Mouse (Mus musculus): ENCODE measurements at regions not wholly inside any gene's neighbourhood (a gene's known extent, or its start where the extent isn't known, plus 50 kb on each side); places are given as distances from the start of the nearest gene placed in this dataset.

GRCm38 (mm10) chr19:32976507-32976906 is 219.2 kb downstream of the Pten start:
- no peaks in the 10 kb centered on the region for H3K9me3 ChIP-seq (ENCODE audit: control insufficient read depth, low read length)
- no peaks in the 10 kb centered on the region for H3K36me3 ChIP-seq (ENCODE audit: control insufficient read depth)
- H3K4me1 ChIP-seq (ENCODE audit: control insufficient read depth): no peaks in the 10 kb centered on the region
- H3K27me3 ChIP-seq (ENCODE audit: control insufficient read depth): no peaks in the 10 kb centered on the region
- H3K4me3 ChIP-seq (replicated peaks): no peak overlapping the region
- TF ChIP-seq TAL1 (IDR thresholded peaks at IDR 0.05; ENCODE audit: low read length) (no peak), GATA1 (IDR thresholded peaks at IDR 0.05; ENCODE audit: low read length) (no peak)

- Histone ChIP-seq H3K4me1 (ENCODE audit: control insufficient read depth) (no peaks in the 10 kb centered on the region), H3K27me3 (ENCODE audit: control insufficient read depth) (no peaks in the 10 kb centered on the region), H3K9me3 (ENCODE audit: control insufficient read depth, low read length) (no peaks in the 10 kb centered on the region), H3K4me3 (replicated peaks) (no peak overlapping the region), H3K36me3 (ENCODE audit: control insufficient read depth) (no peaks in the 10 kb centered on the region)
- TF ChIP-seq TAL1 (IDR thresholded peaks at IDR 0.05; ENCODE audit: low read length): no peak
- no peak for TF ChIP-seq GATA1 (IDR thresholded peaks at IDR 0.05; ENCODE audit: low read length)
Measured at GRCm38 (mm10) chr19:32978037-32978745, 220.9 kb downstream of the Pten start.

- H3K36me3 ChIP-seq (ENCODE audit: control insufficient read depth): no peaks in the 10 kb centered on the region
- TF ChIP-seq TAL1 (IDR thresholded peaks at IDR 0.05; ENCODE audit: low read length): no peak
- no peak for TF ChIP-seq GATA1 (IDR thresholded peaks at IDR 0.05; ENCODE audit: low read length)
- H3K9me3 ChIP-seq (ENCODE audit: control insufficient read depth, low read length): no peaks in the 10 kb centered on the region
- H3K4me3 ChIP-seq (replicated peaks): no peak overlapping the region
- H3K27me3 ChIP-seq (ENCODE audit: control insufficient read depth): no peaks in the 10 kb centered on the region
- H3K4me1 ChIP-seq (ENCODE audit: control insufficient read depth): no peaks in the 10 kb centered on the region
Measured at GRCm38 (mm10) chr19:32980142-32980541, 222.8 kb downstream of the Pten start.

- Histone ChIP-seq H3K4me1 (ENCODE audit: control insufficient read depth) (no peaks in the 10 kb centered on the region), H3K4me3 (replicated peaks) (no peak overlapping the region), H3K9me3 (ENCODE audit: control insufficient read depth, low read length) (no peaks in the 10 kb centered on the region), H3K27me3 (ENCODE audit: control insufficient read depth) (no peaks in the 10 kb centered on the region), H3K36me3 (ENCODE audit: control insufficient read depth) (no peaks in the 10 kb centered on the region)
- TF ChIP-seq GATA1 (IDR thresholded peaks at IDR 0.05; ENCODE audit: low read length) (no peak), TAL1 (IDR thresholded peaks at IDR 0.05; ENCODE audit: low read length) (no peak)
Measured at GRCm38 (mm10) chr19:32988713-32989112, 231.4 kb downstream of the Pten start.

GRCm38 (mm10) chr19:32989346-32989745 is 232.0 kb downstream of the Pten start:
- Histone ChIP-seq H3K4me1 (ENCODE audit: control insufficient read depth) (no peaks in the 10 kb centered on the region), H3K9me3 (ENCODE audit: control insufficient read depth, low read length) (no peaks in the 10 kb centered on the region), H3K27me3 (ENCODE audit: control insufficient read depth) (no peaks in the 10 kb centered on the region), H3K4me3 (replicated peaks) (no peak overlapping the region), H3K36me3 (ENCODE audit: control insufficient read depth) (no peaks in the 10 kb centered on the region)
- TF ChIP-seq TAL1 (IDR thresholded peaks at IDR 0.05; ENCODE audit: low read length) (no peak), GATA1 (IDR thresholded peaks at IDR 0.05; ENCODE audit: low read length) (no peak)

- TF ChIP-seq GATA1 (IDR thresholded peaks at IDR 0.05; ENCODE audit: low read length) (no peak), TAL1 (IDR thresholded peaks at IDR 0.05; ENCODE audit: low read length) (no peak)
- Histone ChIP-seq H3K4me1 (ENCODE audit: control insufficient read depth) (no peaks in the 10 kb centered on the region), H3K9me3 (ENCODE audit: control insufficient read depth, low read length) (no peaks in the 10 kb centered on the region), H3K27me3 (ENCODE audit: control insufficient read depth) (no peaks in the 10 kb centered on the region), H3K36me3 (ENCODE audit: control insufficient read depth) (no peaks in the 10 kb centered on the region), H3K4me3 (replicated peaks) (no peak overlapping the region)
Measured at GRCm38 (mm10) chr19:32990576-32990975, 233.3 kb downstream of the Pten start.

- TF ChIP-seq TAL1 (IDR thresholded peaks at IDR 0.05; ENCODE audit: low read length) (no peak), GATA1 (IDR thresholded peaks at IDR 0.05; ENCODE audit: low read length) (no peak)
- Histone ChIP-seq H3K36me3 (ENCODE audit: control insufficient read depth) (no peaks in the 10 kb centered on the region), H3K9me3 (ENCODE audit: control insufficient read depth, low read length) (no peaks in the 10 kb centered on the region), H3K4me3 (replicated peaks) (no peak overlapping the region), H3K27me3 (ENCODE audit: control insufficient read depth) (no peaks in the 10 kb centered on the region), H3K4me1 (ENCODE audit: control insufficient read depth) (no peaks in the 10 kb centered on the region)
Measured at GRCm38 (mm10) chr19:32998576-32999170, 241.4 kb downstream of the Pten start.

- H3K9me3 ChIP-seq (ENCODE audit: control insufficient read depth, low read length): no peaks in the 10 kb centered on the region
- TF ChIP-seq TAL1 (IDR thresholded peaks at IDR 0.05; ENCODE audit: low read length) (no peak), GATA1 (IDR thresholded peaks at IDR 0.05; ENCODE audit: low read length) (no peak)
- H3K36me3 ChIP-seq (ENCODE audit: control insufficient read depth): no peaks in the 10 kb centered on the region
- no peaks in the 10 kb centered on the region for H3K27me3 ChIP-seq (ENCODE audit: control insufficient read depth)
- no peaks in the 10 kb centered on the region for H3K4me1 ChIP-seq (ENCODE audit: control insufficient read depth)
- no peak overlapping the region for H3K4me3 ChIP-seq (replicated peaks)
Measured at GRCm38 (mm10) chr19:33007582-33007981, 250.3 kb downstream of the Pten start.

GRCm38 (mm10) chr19:33008076-33008475 is 250.8 kb downstream of the Pten start:
- no peaks in the 10 kb centered on the region for H3K9me3 ChIP-seq (ENCODE audit: control insufficient read depth, low read length)
- no peaks in the 10 kb centered on the region for H3K36me3 ChIP-seq (ENCODE audit: control insufficient read depth)
- H3K4me1 ChIP-seq (ENCODE audit: control insufficient read depth): no peaks in the 10 kb centered on the region
- H3K4me3 ChIP-seq (replicated peaks): no peak overlapping the region
- no peak for TF ChIP-seq GATA1 (IDR thresholded peaks at IDR 0.05; ENCODE audit: low read length)
- TF ChIP-seq TAL1 (IDR thresholded peaks at IDR 0.05; ENCODE audit: low read length): no peak
- no peaks in the 10 kb centered on the region for H3K27me3 ChIP-seq (ENCODE audit: control insufficient read depth)
